Mouse (Mus musculus) thymus, adult 2 months (tissue): ENCODE results near the gene Smok2b.
"Not testable (repeated sequence)": the region's sequence is repeated elsewhere in the genome, so short reads cannot be mapped to it uniquely, and the experiment has no call there.

Source experiments
- CTCF ChIP-seq: fragments of 200-500 bp; IDR thresholded peaks from 2 replicates; pipeline ENCODE4 v1.5.1; 2012; ENCODE audit warnings: mild to moderate bottlenecking, control low read depth, low read length, moderate library complexity, borderline replicate concordance; ENCODE audit not compliant: control insufficient read depth, poor library complexity, insufficient read depth; ENCODE audit errors: extremely low read depth
- POLR2A ChIP-seq: fragments of 200-500 bp; IDR thresholded peaks from 2 replicates; pipeline ENCODE4 v1.6.1; 2012; ENCODE audit warnings: mild to moderate bottlenecking, low read length, control low read depth, moderate library complexity; ENCODE audit not compliant: control insufficient read depth, poor library complexity, insufficient read depth; ENCODE audit errors: extremely low read depth

DNA sequence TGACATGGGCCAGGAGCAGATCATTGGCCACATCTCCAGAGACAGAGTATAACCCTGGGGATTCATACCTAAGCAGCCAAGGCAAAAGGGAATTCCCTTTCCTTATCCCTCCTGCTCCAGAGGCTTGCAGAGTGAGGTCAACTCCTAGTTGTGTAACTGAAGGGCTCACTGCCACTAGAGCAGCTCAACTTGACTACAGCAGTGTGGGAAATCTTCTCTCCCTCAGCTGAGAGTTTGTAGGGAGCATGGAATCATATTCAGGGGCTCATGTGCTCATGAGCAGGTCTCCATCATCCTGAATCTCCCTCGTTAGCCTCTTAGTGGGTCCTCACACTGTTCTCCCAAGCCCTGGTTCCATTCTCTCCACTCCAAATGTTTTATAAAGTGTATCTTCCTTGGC, 24.8 kb upstream of the Smok2b start:
- TF ChIP-seq CTCF, POLR2A: not testable (repeated sequence)
